Mouse (Mus musculus): ENCODE data around the gene Tkfc.

GRCm38 (mm10) chr19:10539454-10539853 lies 66.0 kb downstream of the Tkfc start:
- TF ChIP-seq TAL1 (IDR thresholded peaks at IDR 0.05; ENCODE audit: low read length) (no peak), GATA1 (IDR thresholded peaks at IDR 0.05; ENCODE audit: low read length) (no peak)
